Mouse (Mus musculus) heart, postnatal 10 days (tissue): Measurements from ENCODE around the gene Wdr37. TPM values are rescaled to one million over a fixed set of nuclear protein-coding genes. Genes with fewer than 3 reads are reported as not detected.
"Not testable (repeated sequence)": the region's sequence is repeated elsewhere in the genome, so short reads cannot be mapped to it uniquely, and the experiment has no call there.

Experiments used
- DNase-seq, 2 experiments: peaks; one replicate each; pipeline ENCODE4 v3.0.0; 2021
- intact Hi-C: fragments of 180-260 bp; cut with DNase I; formaldehyde crosslinking; loops from one replicate; pipeline ENCODE4 v1.15.1; 2025
- total RNA-seq, 2 experiments: library from RNA; stranded (reverse); gene quantifications; 2 replicates each; pipeline ENCODE4 v1.2.3; 2021

Gene Wdr37
- 10 to 100 TPM; 39.0 to 39.8 TPM for total RNA-seq

DNA sequence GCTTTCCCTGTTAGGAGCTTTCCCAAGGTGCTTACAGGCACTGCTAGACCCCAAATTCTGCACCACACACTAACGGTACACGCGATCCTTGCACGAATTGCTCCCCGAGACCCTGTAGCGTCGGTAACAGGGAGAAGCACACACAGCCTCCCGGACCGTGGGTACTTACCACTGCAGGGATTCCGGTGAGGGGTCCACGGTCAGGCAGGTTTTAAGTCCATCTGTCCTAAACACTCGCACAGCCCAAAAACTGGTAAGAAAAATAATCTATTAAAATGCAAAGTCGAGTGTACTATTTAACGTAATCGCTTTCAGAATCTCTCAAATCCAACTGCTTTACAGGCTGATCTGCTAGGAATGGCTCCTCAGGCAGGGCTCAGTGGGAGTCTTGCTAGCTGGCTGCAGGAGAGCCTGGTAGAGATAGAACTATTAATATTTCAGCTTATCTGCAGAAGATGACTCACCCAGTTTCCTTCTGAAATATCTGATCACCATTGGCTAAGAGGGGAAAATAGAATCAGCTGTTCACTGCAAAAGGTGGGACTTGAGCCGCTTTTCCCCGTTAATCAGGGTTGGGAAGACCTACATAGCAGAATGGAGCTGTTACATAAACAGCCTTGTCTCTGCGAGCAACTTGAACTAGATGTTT is at the start of gene Wdr37:
Gene Wdr37, minus strand, starts transcription at position 596 of the 649 bp plus-strand sequence.
- DNase-seq, result peak in 1 of 2 experiments; percentile 48
- intact Hi-C loops, result loop anchor here (2.0 to 5.0 kb wide), 2 partner anchors 23 to 126 kb away; partner anchors contain the start of gene Gtpbp4

DNA sequence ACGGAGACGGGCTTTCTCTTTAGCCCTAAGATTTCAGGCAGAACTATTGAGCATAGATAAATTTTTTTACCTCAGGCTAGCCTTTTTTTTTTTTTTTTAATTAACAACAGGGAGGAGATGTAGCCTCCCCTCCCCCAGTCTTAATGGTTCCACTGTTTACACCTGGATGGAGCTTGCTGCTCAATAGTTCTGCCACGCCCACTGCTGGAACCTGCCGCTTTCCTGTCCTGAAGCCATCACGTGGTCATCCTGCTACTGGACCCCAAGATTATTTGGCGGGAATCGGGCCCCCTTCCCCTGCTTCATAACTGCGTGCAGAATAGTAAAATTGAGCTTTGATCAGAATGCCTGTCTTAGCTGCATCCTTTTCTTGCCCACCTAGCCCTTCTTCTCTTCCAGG is 42.2 kb upstream of the Wdr37 start:
- DNase-seq, intact Hi-C loops: not testable (repeated sequence)

DNA sequence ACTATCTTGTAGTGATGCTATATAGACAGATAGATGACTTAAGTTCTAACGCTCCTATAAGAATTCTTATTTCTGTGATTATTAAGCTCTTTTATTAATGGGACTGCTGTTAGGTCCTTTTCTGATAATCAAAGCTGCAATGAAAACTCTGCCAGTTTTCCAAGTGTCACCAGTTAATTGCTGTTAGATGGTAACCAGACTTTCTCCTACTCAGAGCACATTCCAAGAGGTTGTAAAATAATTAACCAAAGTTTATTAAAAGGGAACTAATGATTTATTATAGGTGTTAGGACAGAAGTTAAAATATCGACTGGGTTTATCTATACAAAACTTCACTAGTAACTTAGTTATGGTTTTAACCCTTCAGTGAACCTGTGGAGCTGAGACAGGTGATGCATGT is 34.3 kb upstream of the Wdr37 start:
- intact Hi-C loops, DNase-seq: not testable (repeated sequence)

DNA sequence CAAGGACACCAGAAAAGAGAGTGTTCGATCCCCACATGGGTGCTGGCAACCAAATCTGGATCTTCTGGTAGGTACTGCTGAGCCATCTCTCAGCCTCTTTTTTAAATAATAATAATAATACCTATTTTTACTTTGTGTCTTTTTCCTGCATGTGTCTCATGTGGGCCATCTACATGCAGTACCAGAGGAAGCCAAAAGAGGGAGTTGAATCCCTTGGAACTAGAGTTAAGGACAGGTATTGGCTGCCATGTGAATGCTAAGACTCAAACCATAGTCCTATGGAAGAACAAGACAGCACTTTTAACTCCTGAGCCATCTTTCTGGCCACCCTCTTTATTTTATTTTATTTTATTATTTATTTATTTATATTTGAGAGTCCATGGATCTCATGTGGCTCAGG is 16.9 kb upstream of the Wdr37 start:
- peak in 1 of 2 experiments; percentile 14 for DNase-seq
- intact Hi-C loops, result loop anchor here (5.0 to 10.0 kb wide), 3 partner anchors 109 to 956 kb away; partner anchors contain the start of genes Gtpbp4 and Larp4b

DNA sequence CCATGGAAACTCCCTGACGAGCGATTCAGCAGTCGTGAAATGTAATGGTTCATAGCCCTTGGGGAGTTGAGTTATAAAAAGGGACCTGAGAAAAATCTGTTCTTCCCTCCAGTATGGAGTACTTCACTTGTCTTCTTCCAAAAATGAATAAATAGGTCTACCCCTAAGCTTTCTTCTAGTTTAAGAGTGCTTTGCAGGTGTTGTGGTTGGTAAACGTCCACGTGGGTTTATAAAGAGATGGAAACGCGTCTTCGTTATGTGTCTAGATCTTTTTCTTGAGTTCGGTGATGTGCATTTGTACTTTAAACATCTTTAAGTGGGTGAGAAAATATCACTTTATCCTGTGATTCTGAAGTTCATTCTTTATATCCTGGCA is 14.5 kb upstream of the Wdr37 start:
- no peak for DNase-seq
- intact Hi-C loops, result loop anchor here (5.0 to 10.0 kb wide), 3 partner anchors 111 to 959 kb away; partner anchors contain the start of genes Gtpbp4 and Larp4b

DNA sequence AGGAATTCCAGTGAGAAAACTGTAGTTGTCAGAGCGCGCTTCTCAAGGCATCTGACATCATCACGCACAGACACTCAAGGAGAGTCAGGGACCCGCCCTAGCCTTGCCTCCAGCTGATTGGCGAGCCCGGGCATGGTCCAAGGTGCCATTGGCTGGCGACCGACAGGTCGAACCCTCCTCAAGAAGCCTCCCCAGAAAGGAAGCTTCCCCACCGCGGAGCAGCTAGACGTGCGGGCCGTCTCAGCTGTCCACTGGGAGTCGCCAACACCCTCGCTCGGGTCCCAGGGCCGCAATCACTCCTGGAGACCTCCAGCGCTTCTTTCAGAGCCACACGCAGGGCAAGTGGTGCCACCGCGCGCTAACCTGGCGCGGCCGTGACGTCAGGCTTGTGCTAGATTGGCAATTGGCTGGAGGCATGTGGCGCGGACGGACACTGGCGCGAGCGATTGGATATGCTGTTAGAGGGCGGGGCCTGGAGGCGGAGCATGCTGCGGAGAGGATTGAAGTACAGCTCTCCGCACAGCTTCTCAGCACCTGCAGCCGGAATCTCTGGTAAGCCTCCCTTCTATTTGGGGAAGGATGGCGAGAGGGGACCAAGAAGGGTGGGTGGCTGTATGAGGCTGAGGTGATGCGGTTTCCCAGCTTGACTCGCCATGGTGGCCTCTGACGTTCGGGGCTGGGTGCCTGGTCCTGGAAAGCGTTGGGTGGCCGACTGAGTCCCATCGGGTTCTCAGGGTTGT is 13.9 kb upstream of the Wdr37 start, which contains the start of gene Idi1:
Gene Idi1, plus strand, starts transcription at position 57 of the 740 bp plus-strand sequence.
- intact Hi-C loops, result loop anchor here (5.0 to 10.0 kb wide), 3 partner anchors 112 to 959 kb away; partner anchors contain the start of genes Gtpbp4 and Larp4b
- DNase-seq, result peak; percentile 97 to 98

DNA sequence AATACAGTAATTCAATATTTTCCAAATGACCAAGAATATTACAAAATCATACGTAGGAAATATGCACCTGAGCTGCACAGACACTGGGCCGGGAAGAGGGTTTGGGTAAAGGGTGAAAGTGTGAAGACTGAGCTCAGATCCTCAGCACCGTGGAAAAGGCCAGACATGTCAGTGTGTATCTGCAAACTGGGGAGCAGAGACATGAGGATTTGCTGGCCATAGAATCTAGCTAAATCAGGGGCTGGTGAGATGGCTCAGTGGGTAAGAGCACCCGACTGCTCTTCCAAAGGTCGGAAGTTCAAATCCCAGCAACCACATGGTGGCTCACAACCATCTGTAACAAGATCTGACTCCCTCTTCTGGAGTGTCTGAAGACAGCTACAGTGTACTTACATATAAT is 12.2 kb upstream of the Wdr37 start:
- intact Hi-C loops, result loop anchor here (10.0 kb wide), 1 partner anchor 961 kb away; no protein-coding TSS in a partner anchor
- DNase-seq, result not testable (repeated sequence)

DNA sequence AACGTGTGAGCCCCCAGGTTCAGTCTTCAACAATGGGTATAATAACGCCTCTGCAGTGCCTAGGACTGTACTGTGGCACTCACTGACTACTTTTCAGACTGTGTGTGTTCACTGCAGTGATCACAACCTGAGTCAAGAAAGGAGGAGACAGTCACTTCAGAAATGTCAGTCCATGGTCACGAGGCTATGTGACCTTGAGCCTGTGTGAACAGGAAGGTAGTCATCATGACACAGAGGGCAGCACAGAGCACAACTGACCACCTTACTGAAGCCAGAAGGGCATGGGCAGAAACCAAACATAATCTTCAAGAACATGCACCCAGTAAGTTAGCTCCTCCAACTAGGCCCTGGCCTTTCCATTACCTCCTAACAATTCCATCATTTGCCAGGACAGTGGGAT is 9.9 kb upstream of the Wdr37 start:
- DNase-seq, result no peak
- intact Hi-C loops, result loop anchor here (10.0 kb wide), 1 partner anchor 963 kb away; no protein-coding TSS in a partner anchor

DNA sequence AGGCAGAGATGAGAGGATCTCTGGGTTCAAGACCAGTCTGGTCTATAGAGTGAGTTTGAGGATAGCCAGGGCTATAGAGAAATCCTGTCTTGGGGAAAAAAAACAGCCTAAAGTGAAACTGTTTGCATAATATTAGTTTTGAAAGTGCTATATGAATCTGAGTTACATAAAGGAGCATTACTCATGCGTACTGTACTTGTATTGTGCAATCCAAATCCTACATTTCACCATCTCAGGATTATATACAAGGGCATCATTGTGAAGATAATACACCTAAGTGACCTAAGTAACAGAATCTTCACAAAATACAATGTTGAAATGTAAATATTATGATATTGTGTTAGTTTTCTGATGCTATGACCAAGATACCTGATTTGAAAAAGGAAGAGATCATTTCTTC is 2.1 kb upstream of the Wdr37 start:
- intact Hi-C loops, result loop anchor here (5.0 kb wide), 1 partner anchor 124 kb away; the partner anchor contains the start of gene Gtpbp4
- no peak for DNase-seq

DNA sequence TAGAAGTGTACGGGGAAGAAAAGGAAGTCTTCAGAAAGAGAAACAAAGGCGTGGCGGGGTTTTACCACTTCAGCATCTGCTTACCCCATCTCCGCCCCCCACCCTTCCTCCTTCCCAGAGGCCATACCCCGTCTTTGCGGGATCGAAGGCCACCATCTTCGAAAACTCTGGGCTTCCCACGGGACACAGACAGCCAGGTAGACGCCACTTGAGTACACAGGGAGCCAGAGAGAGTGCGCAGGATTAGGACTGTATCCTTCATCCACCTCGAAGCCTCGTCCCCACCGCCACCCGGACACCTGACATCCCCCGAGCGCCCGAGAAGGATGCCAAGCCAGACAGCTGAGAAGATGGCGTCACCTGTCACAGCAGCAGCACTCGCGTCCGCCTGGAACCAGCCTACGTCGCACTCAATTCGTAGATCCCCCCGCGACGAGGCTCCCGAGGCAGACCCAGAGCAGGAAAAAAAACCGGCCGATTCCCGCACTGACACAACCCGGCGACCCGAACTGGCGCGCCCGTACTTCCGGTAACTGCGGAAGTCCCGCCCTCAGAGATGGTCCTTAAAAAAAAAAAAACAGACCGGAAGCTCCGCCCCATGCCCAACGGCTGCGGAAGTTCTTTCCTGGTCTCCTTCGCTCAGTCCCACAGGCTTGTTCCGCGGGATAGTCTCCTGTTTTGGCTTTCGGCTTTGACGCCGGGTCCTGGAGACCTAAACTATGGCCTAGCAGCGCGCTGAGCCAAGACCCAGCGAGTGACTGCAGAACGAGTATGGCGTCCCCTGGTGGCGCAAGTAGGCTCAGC is 997 bp downstream of the Wdr37 start:
- intact Hi-C loops, result loop anchor here (2.0 to 5.0 kb wide), 2 partner anchors 22 to 127 kb away; partner anchors contain the start of gene Gtpbp4

DNA sequence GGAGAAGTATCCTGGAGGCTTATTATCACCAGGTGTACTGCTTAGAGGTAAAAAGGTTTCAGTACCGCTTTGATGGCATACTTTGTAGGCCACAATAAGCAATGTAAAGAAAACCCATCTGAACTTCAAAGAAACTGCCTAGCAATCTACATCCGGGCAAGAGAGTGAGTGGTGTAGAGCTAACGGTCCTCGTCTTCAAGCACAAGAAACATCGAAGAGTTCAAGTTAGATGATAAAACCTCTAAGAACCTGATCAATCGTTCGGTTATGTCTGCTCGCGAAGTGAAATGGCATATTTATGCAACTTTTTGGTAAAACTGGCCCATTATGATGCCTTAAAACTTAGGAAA is 1.6 kb downstream of the Wdr37 start:
- intact Hi-C loops, result loop anchor here (2.0 to 5.0 kb wide), 2 partner anchors 21 to 127 kb away; partner anchors contain the start of gene Gtpbp4
- DNase-seq, result peak in 1 of 2 experiments; percentile 18

More for the DNA sequence above, 997 bp downstream of the Wdr37 start:
- peak; percentile 94 to 96 for DNase-seq

DNA sequence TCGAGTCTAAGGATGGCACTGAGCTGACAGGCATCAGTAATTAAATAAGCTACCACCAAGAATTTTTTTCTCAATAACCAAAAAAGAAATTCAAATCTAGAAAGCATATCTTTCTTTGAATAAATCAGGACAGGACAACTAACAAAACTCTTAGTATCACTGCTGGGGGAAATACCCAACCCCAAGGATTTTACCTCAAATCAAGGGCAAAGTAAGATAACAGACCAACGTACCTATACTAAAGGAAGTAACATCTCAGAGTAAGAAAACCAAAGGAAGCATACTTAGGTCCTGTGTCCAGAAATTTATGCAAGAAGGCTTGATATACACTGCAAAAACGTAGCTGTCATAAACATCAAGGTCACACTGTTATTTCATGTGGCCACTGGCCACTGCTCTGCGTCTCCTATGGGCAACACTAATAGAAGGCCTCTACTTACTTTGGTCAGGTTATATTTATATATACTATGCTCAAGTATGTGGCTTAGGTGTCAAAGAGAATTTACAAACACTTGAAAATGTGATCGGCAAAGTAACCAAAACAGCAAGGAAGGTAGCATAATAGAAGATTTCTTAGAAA is 2.0 kb downstream of the Wdr37 start:
- intact Hi-C loops, result loop anchor here (2.0 to 5.0 kb wide), 3 partner anchors 21 to 223 kb away; partner anchors contain the start of genes Gtpbp4 and Larp4b
- no peak for DNase-seq

DNA sequence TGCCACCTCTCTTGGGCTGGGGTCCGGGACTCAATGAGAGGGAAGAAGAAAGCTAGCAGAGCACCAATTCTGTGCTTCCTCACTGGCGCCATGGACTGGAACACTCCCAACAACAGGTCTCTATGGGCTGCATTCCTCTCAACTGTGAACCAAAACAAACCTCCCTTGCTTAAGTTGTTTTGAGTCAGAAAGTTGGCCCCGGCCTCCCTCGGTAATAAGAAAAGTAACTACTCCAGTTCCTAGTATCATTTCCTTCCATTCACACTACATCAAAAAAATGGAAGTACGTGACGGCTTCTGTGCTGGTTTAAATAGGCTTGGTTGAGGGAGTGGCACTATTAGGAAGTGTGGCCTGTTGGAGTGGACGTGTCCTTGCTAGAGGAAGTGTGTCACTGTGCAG is 5.1 kb downstream of the Wdr37 start:
- intact Hi-C loops, result loop anchor here (5.0 kb wide), 1 partner anchor 226 kb away; the partner anchor contains the start of gene Larp4b
- DNase-seq, result peak; percentile 26 to 29

DNA sequence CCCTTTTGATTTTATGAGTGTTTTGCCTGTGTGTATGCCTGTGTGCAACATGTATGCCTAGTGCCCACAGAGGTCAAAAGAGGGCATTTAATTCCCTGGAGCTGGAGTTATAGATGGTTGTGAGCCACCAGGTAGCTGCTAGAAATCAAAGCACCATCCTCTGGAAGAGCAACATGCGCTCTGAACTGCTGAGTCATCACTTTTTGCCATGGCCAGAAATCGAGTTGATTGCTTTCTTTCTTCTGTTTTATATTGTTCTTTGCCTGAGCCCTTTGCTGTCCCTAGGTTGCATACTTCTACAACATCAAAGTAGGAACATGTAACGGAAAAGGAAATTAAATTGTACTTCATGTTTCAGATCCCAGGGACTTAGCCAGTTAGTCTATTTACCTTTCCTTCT is 6.7 kb downstream of the Wdr37 start:
- DNase-seq, result no peak
- intact Hi-C loops, result loop anchor here (5.0 kb wide), 1 partner anchor 227 kb away; the partner anchor contains the start of gene Larp4b

DNA sequence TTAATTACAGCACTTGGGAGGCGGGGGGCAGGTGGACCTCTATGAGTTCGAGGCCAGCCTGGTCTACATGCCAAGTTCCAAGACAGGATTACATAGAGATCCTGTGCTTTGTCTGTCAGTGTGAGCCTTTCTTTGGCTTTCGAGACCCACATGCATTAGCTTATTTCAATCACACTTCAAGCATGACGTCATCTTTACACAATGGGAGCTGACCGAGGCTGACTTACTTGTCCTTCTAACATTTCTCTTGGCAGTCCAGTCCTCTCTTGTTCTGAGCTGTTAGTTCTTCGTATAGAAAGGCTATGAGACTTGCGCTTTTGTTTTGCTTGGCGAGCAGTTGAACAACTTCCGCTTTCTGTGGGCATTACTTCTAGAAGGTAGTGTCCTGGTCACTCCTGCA is 10.8 kb downstream of the Wdr37 start:
- intact Hi-C loops, result no loop called here
- no peak for DNase-seq

DNA sequence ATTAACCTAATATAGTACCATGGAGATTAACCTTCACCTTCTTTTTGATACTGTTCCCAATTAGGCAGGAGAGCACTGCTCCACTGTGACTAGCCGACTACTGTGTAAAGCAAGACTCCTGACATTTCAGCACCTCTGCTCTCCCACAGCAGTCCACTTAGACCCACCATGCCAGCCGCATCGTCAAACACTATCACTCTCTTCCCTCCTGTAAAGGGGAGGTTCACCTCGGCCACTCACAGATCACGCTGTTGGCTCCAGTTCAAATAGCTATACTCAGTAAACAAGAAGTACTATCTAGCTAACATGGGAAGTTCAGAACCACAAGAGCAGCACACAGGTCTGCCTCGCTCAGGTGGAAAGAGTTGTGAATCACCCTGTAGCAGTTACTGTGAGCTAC is 13.3 kb downstream of the Wdr37 start:
- intact Hi-C loops, result no loop called here
- peak in 1 of 2 experiments; percentile 17 for DNase-seq

DNA sequence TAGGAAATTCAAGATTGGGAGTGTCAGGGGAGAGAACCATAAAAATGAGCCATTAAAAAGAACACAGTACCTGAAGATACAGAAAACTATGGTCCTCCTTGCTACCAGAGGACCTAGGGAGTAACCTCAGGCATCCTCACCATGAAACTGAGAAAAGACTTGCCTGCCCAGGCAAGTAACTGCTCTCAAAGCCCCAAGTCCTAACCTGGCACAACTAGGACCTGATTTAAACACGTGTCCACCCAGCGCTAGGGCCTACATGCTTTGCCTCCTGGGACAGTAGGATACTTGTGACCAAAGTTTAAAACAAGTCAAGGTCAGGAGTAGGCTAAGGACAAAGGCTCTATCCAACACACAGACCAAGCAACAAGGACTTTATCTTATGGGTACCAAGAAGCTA is 16.9 kb downstream of the Wdr37 start:
- DNase-seq, result no peak
- intact Hi-C loops, result no loop called here

DNA sequence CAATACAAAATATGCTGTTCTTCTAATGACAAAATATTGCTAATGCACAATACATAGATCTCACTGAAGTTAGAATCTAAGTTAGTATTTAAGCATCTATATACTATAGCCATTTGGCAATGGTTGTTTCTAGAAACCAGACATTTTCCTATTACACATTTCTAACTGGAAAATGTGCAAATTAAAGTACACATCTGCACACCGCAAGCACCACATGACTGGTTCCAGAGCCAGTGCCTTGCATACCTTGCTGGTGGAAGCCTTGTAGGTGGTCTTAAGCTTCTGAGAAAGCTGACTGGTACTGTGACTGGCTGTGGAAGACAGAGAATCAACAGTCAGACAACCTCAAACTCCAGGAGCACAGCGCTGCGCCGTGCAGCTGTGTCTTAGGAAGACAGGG is 18.3 kb downstream of the Wdr37 start:
- DNase-seq, result no peak
- intact Hi-C loops, result no loop called here

DNA sequence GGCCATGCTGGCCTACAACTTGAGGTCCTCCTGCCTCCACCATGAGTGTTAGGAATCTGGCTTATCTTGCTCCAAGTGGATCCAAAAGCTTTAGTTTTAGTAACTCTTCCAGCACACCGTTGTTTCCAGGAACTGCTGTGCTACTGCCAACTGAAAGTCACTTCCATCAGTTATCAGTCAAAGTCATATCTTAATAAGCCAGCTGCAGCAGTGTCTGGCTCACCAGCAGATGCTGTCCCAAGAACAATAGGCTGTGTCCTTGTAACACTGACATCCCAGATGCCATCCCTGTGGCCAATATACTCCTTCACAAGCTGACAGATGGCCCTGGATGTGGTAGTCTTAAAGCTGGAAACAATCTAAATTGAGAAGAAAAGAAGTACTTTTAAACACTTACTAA is 22.4 kb downstream of the Wdr37 start:
- intact Hi-C loops, result loop anchor here (2.0 to 10.0 kb wide), 2 partner anchors 21 to 125 kb away; partner anchors contain the start of gene Wdr37
- no peak for DNase-seq

DNA sequence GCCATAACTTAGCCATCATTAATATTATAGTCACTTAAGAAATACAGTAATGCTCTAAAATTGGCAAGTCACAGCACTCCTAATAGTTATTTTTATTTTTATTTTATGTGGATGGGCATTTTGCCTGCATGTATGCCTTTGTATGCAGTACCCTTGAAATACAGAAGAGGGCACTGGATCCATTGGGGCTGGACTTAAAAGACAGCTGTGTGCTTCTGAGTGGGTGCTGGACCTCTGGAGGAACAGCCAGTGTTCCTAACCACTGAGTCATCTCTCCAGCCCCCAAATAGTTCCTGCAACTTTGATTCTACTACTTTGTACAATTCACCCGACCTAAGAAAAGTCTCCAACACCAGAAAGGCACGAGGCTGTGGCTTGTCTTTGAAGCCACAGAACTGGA is 24.0 kb downstream of the Wdr37 start:
- DNase-seq, result peak; percentile 42 to 59

More for the DNA sequence above, 24.0 kb downstream of the Wdr37 start:
- intact Hi-C loops, result loop anchor here (2.0 to 10.0 kb wide), 2 partner anchors 23 to 127 kb away; partner anchors contain the start of gene Wdr37
